Mouse (Mus musculus): ENCODE results near the gene Psph. TPM values are rescaled to one million over a fixed set of nuclear protein-coding genes. Genes with fewer than 3 reads are reported as not detected.

The Psph gene
- polyA plus RNA-seq, 1 experiment: 27.4 TPM

DNA sequence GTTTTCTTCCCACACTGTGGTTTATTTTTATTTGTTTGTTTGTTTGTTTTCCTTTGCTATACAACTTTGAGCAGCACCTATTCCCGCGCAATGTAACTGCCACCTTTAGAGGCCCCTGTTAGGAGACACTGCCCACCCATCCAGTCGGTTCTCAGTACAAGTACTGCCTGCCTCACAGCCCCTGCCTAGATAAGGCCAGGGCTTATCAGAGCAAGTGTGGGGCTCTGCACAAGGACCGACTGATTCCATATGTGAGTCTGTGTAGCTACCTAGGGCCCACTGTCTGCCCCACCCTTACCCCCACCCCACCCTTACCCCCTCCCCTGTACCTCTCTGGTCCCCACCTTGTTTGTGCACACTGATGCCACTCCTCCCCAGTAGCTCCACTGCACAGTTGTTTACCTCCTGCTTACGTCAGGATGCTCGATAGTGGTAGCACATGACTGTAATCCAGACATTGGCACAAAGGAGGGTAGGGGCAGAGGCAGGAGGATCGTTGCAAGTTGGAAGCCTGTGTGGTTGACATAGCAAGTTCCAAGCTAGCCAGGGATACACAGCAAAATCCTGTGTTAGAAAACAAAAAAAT lies 44.3 kb downstream of the Psph start:
- no peak for TF ChIP-seq POLR2A (IDR thresholded peaks at IDR 0.05; ENCODE audit: extremely low read depth, insufficient read depth, low read length)
- no peak for TF ChIP-seq CTCF (IDR thresholded peaks at IDR 0.05; ENCODE audit: extremely low read depth, insufficient read depth, low read length)

DNA sequence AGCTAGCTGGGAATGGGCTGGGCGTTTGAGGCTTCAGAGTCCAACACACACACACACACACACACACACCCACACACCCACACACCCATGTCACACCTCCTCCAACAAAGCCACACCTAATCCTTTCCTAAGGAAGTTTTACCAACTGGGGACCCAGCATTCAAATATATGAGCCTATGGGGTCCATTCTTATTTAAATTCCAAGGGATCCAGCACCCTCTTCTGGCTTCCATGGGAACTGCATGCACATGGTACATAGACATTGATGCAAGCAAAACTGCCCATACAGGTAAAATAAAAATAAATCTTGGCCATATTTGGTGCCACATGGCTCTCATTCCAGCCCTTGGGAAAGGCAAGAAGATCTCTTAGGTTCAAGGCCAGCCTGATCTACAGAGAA lies 46.3 kb downstream of the Psph start:
- no peak for TF ChIP-seq POLR2A (IDR thresholded peaks at IDR 0.05; ENCODE audit: extremely low read depth, insufficient read depth, low read length)
- peak; percentile 55; the same call in 1 of the 2 replicates for TF ChIP-seq CTCF (IDR thresholded peaks at IDR 0.05; ENCODE audit: extremely low read depth, insufficient read depth, low read length)
- Histone ChIP-seq H3K4me1 (ENCODE audit: control insufficient read depth, insufficient read depth, low read length) (no peaks in the 10 kb centered on the region), H3K4me3 (ENCODE audit: insufficient read depth, low read length) (no peak overlapping the region), H3K27ac (ENCODE audit: insufficient read depth, low read length) (no peak overlapping the region)

More for the DNA sequence above, 44.3 kb downstream of the Psph start:
- no peaks in the 10 kb centered on the region for H3K4me1 ChIP-seq (ENCODE audit: control insufficient read depth, insufficient read depth, low read length)
- no peak overlapping the region for H3K4me3 ChIP-seq (ENCODE audit: insufficient read depth, low read length)
- no peak overlapping the region for H3K27ac ChIP-seq (ENCODE audit: insufficient read depth, low read length)

DNA sequence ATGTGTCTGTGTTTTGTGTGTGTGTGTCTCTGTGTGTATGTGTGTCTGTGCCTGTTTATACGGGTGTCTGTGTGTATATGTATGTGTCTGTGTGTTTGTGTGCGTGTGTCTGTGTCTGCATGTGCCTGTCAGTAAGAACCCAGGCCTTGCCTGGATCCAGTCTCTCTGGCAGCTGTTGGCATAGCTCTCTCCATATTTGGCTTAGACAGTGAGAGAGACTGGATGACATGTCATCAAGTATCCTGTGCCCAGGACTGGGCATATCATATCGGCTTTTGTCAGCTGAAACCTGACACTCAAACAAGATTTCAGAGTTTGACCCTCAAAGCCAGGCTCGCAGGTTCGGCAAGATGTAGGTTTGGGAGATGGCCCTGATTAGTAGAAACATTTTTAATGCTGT lies 56.2 kb downstream of the Psph start:
- Histone ChIP-seq H3K4me1 (ENCODE audit: control insufficient read depth, insufficient read depth, low read length) (peaks cover 4% of the 10 kb centered on the region), H3K4me3 (ENCODE audit: insufficient read depth, low read length) (no peak overlapping the region), H3K27ac (ENCODE audit: insufficient read depth, low read length) (no peak overlapping the region)
- TF ChIP-seq CTCF (IDR thresholded peaks at IDR 0.05; ENCODE audit: extremely low read depth, insufficient read depth, low read length): no peak
- TF ChIP-seq POLR2A (IDR thresholded peaks at IDR 0.05; ENCODE audit: extremely low read depth, insufficient read depth, low read length): no peak

DNA sequence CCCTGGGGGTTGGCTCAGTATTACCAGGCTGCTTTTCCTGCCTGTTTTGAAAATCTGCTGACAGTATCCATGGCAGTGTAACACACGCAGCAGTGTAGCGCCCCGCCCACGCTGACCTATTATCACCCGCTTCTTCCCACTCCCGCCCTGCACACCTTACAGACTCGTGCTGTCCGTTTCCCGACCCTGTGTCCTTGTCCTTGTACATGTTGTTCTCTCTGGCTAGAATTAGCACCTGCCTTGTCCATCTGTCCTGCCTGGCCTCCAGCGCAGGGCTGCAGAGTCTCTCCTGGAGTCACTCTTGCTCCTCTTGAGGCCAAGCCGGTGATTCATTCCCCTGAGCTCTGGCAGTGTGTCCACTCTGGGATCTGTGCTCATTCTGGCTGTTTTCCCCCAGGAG lies 56.9 kb downstream of the Psph start:
- Histone ChIP-seq H3K4me3 (ENCODE audit: insufficient read depth, low read length) (no peak overlapping the region), H3K4me1 (ENCODE audit: control insufficient read depth, insufficient read depth, low read length) (peaks cover 4% of the 10 kb centered on the region), H3K27ac (ENCODE audit: insufficient read depth, low read length) (no peak overlapping the region; the same call in 1 of the 2 replicates)
- TF ChIP-seq CTCF (IDR thresholded peaks at IDR 0.05; ENCODE audit: extremely low read depth, insufficient read depth, low read length) (no peak), POLR2A (IDR thresholded peaks at IDR 0.05; ENCODE audit: extremely low read depth, insufficient read depth, low read length) (no peak)

DNA sequence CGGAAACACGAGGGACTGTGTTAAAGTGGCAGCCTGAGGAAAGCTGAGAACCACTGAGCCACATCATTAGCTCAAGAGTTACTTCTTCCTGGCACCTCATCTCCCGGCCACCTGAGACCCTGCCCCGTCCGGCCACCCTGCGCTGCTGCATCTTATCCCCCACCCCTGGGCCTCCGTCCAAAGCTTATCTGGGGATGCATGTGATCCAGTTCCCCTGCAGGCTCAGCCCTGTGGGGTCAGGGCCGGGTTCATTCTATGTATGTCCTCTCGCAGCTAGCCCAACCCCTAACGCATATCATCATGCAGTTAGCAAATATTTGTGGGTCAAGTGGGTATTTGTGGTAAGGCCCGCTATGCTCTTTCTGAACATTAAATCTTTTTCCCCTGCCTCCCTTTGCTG lies 58.0 kb downstream of the Psph start:
- H3K4me1 ChIP-seq (ENCODE audit: control insufficient read depth, insufficient read depth, low read length): peaks cover 4% of the 10 kb centered on the region
- TF ChIP-seq POLR2A (IDR thresholded peaks at IDR 0.05; ENCODE audit: extremely low read depth, insufficient read depth, low read length) (no peak), CTCF (IDR thresholded peaks at IDR 0.05; ENCODE audit: extremely low read depth, insufficient read depth, low read length) (no peak)
- no peak overlapping the region for H3K4me3 ChIP-seq (ENCODE audit: insufficient read depth, low read length)
- H3K27ac ChIP-seq (ENCODE audit: insufficient read depth, low read length): no peak overlapping the region

DNA sequence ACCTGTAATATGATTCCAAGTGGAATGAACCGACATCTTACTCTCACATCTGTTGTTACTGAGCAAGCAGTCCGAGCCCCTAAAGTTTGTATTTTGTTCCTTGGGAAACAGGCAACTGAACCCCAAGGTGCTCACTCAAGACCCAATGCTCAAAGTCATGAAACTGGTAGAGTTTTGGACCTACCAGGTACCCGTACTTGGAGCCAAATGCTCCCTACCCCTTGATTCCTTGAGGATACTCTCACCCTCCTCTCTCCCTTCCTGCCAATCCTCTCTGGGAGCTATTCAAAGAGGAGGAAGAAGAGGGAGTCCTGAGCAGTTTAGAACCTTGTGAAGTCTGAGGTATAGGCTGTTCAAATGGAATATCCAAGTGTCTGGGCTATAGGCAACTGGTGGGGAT lies 60.5 kb downstream of the Psph start:
- H3K4me3 ChIP-seq (ENCODE audit: insufficient read depth, low read length): no peak overlapping the region
- peaks cover 4% of the 10 kb centered on the region for H3K4me1 ChIP-seq (ENCODE audit: control insufficient read depth, insufficient read depth, low read length)
- no peak for TF ChIP-seq CTCF (IDR thresholded peaks at IDR 0.05; ENCODE audit: extremely low read depth, insufficient read depth, low read length)
- TF ChIP-seq POLR2A (IDR thresholded peaks at IDR 0.05; ENCODE audit: extremely low read depth, insufficient read depth, low read length): no peak
- H3K27ac ChIP-seq (ENCODE audit: insufficient read depth, low read length): no peak overlapping the region

DNA sequence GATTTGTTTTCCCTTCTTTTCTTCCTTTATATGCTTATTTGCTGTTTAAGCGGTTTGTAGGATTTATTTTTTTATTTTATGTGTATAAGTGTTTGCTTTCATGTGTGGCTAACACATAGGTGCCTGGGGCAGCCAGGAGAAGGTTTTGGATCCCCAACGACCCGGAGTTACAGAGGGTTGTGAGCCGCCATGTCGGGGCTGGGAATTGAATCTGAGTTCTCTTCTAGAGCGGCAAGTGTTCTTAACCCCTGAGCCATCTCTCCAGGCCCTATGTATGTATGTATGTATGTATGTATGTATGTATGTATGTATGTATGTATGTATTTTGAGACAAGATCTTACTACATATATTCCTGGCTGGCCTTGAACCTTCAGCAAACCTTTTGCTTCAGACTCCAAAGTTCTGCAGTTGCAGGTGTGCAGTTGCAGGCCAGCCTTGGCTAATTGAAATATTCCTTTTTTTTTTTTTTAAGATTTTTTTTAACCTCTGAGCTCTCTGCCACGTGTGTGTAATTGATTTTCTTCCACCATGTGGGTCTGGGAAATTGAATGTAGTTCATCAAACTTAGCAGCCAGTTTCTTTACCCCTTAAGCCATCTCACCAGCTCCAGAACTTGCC lies 61.4 kb downstream of the Psph start:
- Histone ChIP-seq H3K27ac (ENCODE audit: insufficient read depth, low read length) (no peak overlapping the region), H3K4me3 (ENCODE audit: insufficient read depth, low read length) (peak overlapping the region; percentile 96), H3K4me1 (ENCODE audit: control insufficient read depth, insufficient read depth, low read length) (peaks cover 4% of the 10 kb centered on the region)
- TF ChIP-seq CTCF (IDR thresholded peaks at IDR 0.05; ENCODE audit: extremely low read depth, insufficient read depth, low read length): no peak
- no peak for TF ChIP-seq POLR2A (IDR thresholded peaks at IDR 0.05; ENCODE audit: extremely low read depth, insufficient read depth, low read length)

DNA sequence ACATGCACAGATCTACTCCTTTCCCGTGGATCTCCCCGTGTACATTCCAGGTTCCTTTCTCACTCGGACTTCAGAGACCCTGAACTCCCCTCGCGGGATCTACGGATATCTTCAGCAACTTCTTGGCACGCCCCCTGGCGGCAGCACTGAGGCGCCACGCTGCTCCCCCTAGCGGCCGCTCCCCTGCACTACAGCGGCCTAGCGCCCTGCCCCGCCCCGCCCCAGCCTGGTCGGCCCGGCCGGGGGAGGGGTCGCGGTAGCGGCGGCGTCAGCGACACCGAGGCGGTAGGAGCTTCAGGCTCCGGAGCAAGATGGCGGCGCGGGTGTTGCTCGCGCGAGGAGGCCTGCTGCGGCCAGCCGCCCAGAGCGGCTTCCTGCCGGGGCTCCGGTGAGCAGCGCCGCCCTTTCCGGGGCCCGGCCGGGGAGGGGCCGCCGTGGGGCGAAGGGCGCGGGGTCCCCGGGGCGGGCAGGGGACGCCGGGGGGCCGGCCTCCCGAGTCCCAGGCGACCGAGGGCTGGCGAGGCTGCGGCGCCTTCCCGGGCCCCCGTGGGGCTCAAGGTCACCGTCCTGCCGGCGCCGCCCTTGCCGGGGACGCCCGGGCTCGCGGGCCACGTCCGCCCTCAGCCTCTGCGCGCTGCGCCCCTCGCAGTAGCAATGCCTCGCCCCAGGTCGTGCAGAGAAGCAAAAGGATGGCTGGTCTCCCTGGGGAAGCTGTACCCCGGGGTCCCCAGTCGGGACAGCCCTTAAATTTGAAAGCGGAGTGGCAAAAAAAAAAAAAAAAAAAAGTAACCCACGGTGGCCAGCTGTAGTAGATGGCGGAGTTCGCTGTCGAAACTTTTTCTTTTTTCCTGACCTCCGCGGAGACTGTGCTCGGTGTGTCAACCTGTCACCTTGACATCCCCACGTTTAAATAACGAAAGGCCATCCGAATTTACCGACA lies 62.1 kb downstream of the Psph start, which contains the start of gene Nipsnap2:
Gene Nipsnap2 (plus strand): TSS at position 230 of the 940 bp plus-strand sequence.
- TF ChIP-seq CTCF (IDR thresholded peaks at IDR 0.05; ENCODE audit: extremely low read depth, insufficient read depth, low read length) (peak; percentile 95), POLR2A (IDR thresholded peaks at IDR 0.05; ENCODE audit: extremely low read depth, insufficient read depth, low read length) (peak; percentile 13; the same call in 1 of the 2 replicates)
- peak within 1 kb of the TSS; percentile 96 for H3K4me3 ChIP-seq (ENCODE audit: insufficient read depth, low read length)
- peak within 1 kb of the TSS; percentile 90 for H3K27ac ChIP-seq (ENCODE audit: insufficient read depth, low read length)
- peaks cover 2% of the 10 kb centered on the region; the same call in 1 of the 2 replicates for H3K4me1 ChIP-seq (ENCODE audit: control insufficient read depth, insufficient read depth, low read length)

DNA sequence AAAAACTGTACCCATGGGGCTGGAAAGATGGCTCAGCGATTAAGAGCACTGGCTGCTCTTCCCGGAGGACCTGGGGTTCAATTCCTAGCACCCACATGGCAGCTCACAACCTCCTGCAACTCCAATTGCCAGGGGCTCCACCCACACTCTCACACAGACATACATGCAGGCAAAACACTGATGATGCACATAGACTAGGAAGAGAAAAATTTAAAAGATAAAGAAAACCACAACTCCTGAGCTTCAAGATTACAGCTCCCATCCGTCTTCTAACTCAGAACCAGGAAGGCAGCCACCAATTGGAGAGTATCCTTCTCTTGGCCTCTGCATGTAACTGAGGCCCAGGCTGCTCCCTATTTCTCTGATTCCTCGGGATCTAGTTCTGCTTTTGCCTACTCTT lies 63.0 kb downstream of the Psph start:
- TF ChIP-seq CTCF (IDR thresholded peaks at IDR 0.05; ENCODE audit: extremely low read depth, insufficient read depth, low read length) (no peak), POLR2A (IDR thresholded peaks at IDR 0.05; ENCODE audit: extremely low read depth, insufficient read depth, low read length) (no peak)
- Histone ChIP-seq H3K27ac (ENCODE audit: insufficient read depth, low read length) (no peak overlapping the region), H3K4me3 (ENCODE audit: insufficient read depth, low read length) (peak overlapping the region; percentile 96; the same call in 1 of the 2 replicates), H3K4me1 (ENCODE audit: control insufficient read depth, insufficient read depth, low read length) (no peaks in the 10 kb centered on the region)
